Mouse (Mus musculus): Measurements from ENCODE around the gene Fam149b.

DNA sequence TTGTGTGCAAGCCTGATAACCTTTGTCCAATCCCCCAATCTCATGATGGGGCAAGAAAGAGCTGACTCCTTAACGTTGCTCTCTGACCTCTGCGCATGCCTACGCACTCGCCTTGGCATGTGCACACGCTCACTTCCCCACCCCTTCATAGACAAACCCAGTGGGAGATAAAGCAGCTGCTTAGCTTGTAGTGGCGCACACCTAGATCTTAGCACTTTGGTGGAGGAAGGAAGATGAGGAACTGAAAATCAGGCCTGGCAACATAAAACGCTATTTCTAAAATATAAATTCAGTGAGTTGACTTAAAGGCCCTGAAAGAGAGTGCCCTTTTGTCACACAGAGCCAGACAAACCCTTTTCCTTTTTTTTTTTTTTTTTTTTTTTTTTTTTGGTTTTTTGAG is 22.8 kb downstream of the Fam149b start:
- no peak for TF ChIP-seq CTCF (IDR thresholded peaks at IDR 0.05; ENCODE audit: control insufficient read depth, insufficient read depth, insufficient read length)
- no peak for TF ChIP-seq MAX (IDR thresholded peaks at IDR 0.05)
- TF ChIP-seq CEBPB (IDR thresholded peaks at IDR 0.05; ENCODE audit: low read depth) = no peak
- no peak for TF ChIP-seq MYOG (IDR thresholded peaks at IDR 0.05; ENCODE audit: control insufficient read depth, extremely low read depth, insufficient read length)
